Mouse (Mus musculus) lung, adult 18-20 months (tissue): Measurements from ENCODE around the gene Gm9972.
A peak's percentile ranks its signal among the peaks of the same experiment; 100 is the strongest.

Experiments
- DNase-seq, 2 experiments: peaks; one replicate each; pipeline ENCODE4 v3.0.0; 2022; ENCODE audit warnings: mixed read lengths in 2 of 2

Gene Gm9972

GRCm38 (mm10) chr11:43035446-43035845 is at the start of gene Gm9972:
Gene Gm9972, plus strand, starts transcription at chr11:43035746.
- DNase-seq = no peak

GRCm38 (mm10) chr11:42999188-42999587 is 36.4 kb upstream of the Gm9972 start:
- DNase-seq = peak in 1 of 2 experiments; percentile 0

DNA sequence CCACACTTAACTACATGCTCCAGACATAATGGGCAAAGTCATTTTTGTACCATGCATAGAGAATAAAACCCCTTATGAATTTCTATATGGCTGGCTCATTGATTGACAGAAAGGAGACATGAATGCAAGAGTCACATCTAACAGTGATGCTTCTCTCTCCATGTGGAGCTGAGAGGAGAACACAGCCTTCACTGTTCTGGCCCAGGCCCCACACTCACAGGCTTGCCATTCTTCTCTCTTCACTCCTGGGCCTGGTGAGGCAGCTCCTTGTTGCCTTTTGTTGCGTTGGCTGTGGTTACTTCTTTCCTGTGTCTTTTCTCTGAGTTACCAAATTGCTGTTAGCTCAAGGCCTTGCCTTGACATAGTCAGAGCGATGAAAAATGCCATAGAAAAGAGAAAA is 23.6 kb upstream of the Gm9972 start:
- no peak for DNase-seq

DNA sequence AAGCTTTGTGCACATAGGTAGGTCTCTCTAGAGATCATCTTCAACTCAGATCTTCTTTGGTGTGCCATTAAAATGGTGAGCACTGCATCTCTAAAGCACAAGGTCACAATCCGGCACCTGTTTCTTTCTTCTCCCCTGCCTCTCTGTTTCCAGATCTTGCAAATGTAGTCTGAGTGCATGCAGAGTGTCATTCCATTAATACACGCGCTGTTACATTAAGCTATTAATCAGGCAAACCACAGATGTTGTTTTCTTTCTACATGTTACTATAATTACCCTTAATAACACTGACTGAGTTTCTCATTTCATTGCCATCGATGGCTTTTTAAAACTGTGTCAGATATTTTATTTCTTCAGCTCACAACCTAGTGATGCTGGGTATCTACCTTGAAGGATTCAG is 22.6 kb upstream of the Gm9972 start:
- DNase-seq = no peak

DNA sequence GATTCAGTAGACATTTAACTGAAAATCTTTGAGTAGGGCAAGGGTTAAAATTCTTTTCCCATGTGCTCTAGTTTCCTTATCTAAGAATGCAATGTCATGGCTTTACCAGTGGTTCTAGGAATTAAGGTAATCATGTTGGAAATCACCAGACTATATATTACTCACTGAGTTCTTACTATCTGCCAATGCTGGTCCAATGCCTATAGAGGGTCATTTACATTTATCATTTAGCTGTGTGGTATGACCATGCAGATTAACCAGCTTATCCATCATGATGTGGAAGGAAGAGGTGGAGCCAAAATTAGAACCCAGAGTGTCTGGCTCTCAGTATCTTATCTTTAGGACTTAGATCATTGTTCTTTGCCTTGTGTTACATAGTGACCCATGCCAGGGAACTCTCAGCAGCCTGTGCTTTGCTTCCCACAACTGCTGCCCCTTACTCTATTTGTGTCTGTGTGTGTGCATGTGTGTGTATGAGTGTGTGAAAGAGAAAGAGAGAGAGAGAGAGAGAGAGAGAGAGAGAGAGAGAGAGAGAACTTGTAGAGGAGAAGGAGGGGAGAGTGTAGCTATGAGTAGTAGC is 12.3 kb upstream of the Gm9972 start:
- no peak for DNase-seq

DNA sequence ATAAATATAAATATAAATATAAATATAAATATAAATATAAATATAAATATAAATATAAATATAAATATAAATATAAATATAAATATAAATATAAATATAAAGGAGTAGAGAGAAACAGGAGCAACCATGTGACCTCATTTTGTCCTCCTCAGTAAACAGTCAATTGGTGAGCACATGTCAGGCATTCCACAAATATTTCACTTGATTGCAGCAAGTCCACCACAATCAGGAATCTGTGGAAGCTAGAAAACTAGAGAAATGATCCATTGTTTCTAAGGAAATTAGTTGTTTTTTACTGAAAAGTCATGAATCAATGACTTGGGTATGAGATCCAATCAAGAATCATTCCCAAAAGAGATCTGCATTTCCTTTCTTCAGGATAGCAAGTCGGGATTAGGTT is 5.7 kb upstream of the Gm9972 start:
- no peak for DNase-seq

DNA sequence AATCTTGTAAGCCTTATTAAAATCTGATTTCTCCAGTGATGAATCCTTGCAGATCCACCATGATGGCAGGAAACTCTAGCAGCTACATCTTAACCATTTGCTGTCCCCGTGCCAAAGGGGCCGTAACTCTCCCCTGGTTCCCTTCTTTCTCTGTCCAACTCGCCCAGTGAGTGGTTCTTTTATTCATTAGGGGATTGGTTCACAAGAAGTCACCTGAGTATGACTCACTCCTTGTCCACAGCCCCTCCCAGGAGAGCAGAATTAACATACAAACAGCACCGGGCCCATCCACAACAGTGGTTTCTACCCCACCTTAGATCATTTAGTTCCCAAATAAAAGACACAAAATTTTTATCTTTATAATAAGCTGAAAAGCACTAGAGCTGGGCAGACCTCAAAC is 3.4 kb upstream of the Gm9972 start:
- DNase-seq = no peak

- DNase-seq = no peak
These were observed 10.5 kb downstream of the Gm9972 start for GRCm38 (mm10) chr11:43045871-43046548.

DNA sequence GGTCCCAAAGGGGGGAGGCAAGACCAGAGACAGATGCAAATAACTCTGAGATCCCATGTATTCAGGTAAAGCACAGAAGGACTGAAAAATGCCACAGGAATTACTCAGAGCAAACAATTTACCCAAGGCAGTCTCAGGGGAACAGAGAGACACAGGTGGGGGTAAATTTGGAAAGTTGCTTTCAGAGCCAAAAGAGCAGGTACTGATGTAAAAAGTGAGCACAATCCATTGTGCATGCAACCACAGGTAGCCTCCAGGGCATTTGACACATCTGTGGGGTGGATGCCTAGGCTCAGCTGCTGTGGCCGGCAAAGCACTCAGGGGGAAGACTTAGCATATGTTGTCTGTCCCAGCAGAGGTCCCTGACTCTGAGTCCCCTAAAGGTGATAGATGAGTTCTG is 13.8 kb downstream of the Gm9972 start:
- no peak for DNase-seq

- DNase-seq = no peak
These were observed 19.4 kb downstream of the Gm9972 start for GRCm38 (mm10) chr11:43054972-43055371.

- no peak for DNase-seq
These were observed 24.0 kb downstream of the Gm9972 start for GRCm38 (mm10) chr11:43059437-43059970.

- no peak for DNase-seq
These were observed 26.7 kb downstream of the Gm9972 start for GRCm38 (mm10) chr11:43062286-43062685.

DNA sequence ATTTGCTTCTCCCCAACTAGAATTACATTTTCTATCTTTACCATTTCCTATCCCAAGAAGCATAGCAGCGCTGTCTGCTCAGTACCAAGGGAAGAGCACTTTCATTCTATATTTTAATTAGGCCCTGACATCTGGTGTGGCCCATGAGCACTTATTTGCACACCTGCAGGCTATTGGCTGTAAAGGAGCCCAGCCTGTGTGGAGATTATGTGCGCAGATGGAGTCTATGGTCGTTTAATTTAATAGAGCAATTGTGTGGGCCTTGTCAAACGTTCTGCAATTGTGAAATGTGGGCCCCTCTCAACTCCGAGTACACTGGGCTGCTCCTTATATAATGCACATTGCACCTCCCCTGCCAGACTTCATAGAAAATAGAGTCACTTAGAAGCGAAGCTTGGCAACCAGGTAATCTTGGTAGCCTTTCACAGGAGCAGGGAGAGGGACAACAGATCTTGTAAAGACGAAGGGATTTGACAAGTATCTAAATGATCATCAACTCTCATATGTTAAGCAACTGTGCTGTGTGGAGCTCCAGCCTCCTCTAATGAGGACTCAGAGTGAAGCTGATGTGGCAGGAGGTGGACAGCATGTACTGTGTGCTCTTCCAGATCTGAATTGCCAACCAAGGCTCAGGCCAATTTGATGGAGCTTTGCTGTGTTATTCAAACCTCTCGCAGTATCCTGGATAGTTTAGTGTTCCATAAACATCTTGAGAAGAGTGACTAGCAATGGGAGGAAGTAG is 50.9 kb downstream of the Gm9972 start:
- DNase-seq = no peak
